Mouse (Mus musculus): ENCODE measurements around the gene Slc37a1.
"Not testable (repeated sequence)": the region's sequence is repeated elsewhere in the genome, so short reads cannot be mapped to it uniquely, and the experiment has no call there.

Slc37a1 gene

GRCm38 (mm10) chr17:31269761-31270160 lies 16.8 kb upstream of the Slc37a1 start:
- no peak for DNase-seq (ENCODE audit: low spot score)

GRCm38 (mm10) chr17:31270246-31270645 lies 16.3 kb upstream of the Slc37a1 start:
- no peak for DNase-seq (ENCODE audit: low spot score)

- DNase-seq (ENCODE audit: low spot score): not testable (repeated sequence)
Measured at GRCm38 (mm10) chr17:31270736-31271135, 15.9 kb upstream of the Slc37a1 start.

- DNase-seq (ENCODE audit: low spot score): no peak
Measured at GRCm38 (mm10) chr17:31271136-31271851, 15.3 kb upstream of the Slc37a1 start.

GRCm38 (mm10) chr17:31272416-31273165 lies 14.0 kb upstream of the Slc37a1 start:
- no peak for DNase-seq (ENCODE audit: low spot score)

- DNase-seq (ENCODE audit: low spot score): no peak
Measured at GRCm38 (mm10) chr17:31273631-31274030, 13.0 kb upstream of the Slc37a1 start.

- DNase-seq (ENCODE audit: low spot score): no peak
Measured at GRCm38 (mm10) chr17:31275181-31275580, 11.4 kb upstream of the Slc37a1 start.

- DNase-seq (ENCODE audit: low spot score): peak; percentile 55
Measured at GRCm38 (mm10) chr17:31276207-31276921, 10.2 kb upstream of the Slc37a1 start.

GRCm38 (mm10) chr17:31276922-31277918 lies 9.4 kb upstream of the Slc37a1 start, which contains the start of gene Rsph1:
Gene Rsph1, minus strand, starts transcription at chr17:31277383.
- DNase-seq (ENCODE audit: low spot score): peak; percentile 100

GRCm38 (mm10) chr17:31277931-31278330 lies 8.7 kb upstream of the Slc37a1 start:
- DNase-seq (ENCODE audit: low spot score): no peak

- DNase-seq (ENCODE audit: low spot score): no peak
Measured at GRCm38 (mm10) chr17:31279541-31279940, 7.1 kb upstream of the Slc37a1 start.

- no peak for DNase-seq (ENCODE audit: low spot score)
Measured at GRCm38 (mm10) chr17:31280269-31280668, 6.3 kb upstream of the Slc37a1 start.

GRCm38 (mm10) chr17:31281830-31282686 lies 4.5 kb upstream of the Slc37a1 start:
- DNase-seq (ENCODE audit: low spot score): no peak

- no peak for DNase-seq (ENCODE audit: low spot score)
Measured at GRCm38 (mm10) chr17:31282687-31283053, 3.9 kb upstream of the Slc37a1 start.

GRCm38 (mm10) chr17:31285867-31286266 lies 725 bp upstream of the Slc37a1 start:
- no peak for DNase-seq (ENCODE audit: low spot score)

- no peak for DNase-seq (ENCODE audit: low spot score)
Measured at GRCm38 (mm10) chr17:31287216-31287615, 624 bp downstream of the Slc37a1 start.

- DNase-seq (ENCODE audit: low spot score): no peak
Measured at GRCm38 (mm10) chr17:31288999-31289726, 2.6 kb downstream of the Slc37a1 start.

- no peak for DNase-seq (ENCODE audit: low spot score)
Measured at GRCm38 (mm10) chr17:31290311-31290710, 3.7 kb downstream of the Slc37a1 start.

GRCm38 (mm10) chr17:31290859-31291258 lies 4.3 kb downstream of the Slc37a1 start:
- DNase-seq (ENCODE audit: low spot score): no peak

All from layer of hippocampus, adult 11-12 months (tissue).